Mouse (Mus musculus) brain, embryonic 14.5 days (tissue): ENCODE measurements at regions not wholly inside any gene's neighbourhood (a gene's known extent, or its start where the extent isn't known, plus 50 kb on each side); places are given as distances from the start of the nearest gene placed in this dataset.
A peak's percentile ranks its signal among the peaks of the same experiment; 100 is the strongest.

Experiments
- DNase-seq: peaks from one replicate; pipeline ENCODE4 v3.0.0-alpha.2; 2011; ENCODE audit warnings: low read depth
- CTCF ChIP-seq: fragments of 200-500 bp; IDR thresholded peaks from 2 replicates; pipeline ENCODE4 v1.5.1; 2012; ENCODE audit warnings: inconsistent platforms, mild to moderate bottlenecking, moderate library complexity, borderline replicate concordance; ENCODE audit not compliant: insufficient read depth, insufficient read length; ENCODE audit errors: extremely low read depth
- POLR2A ChIP-seq: fragments of 200-500 bp; IDR thresholded peaks from 2 replicates; pipeline ENCODE4 v1.6.1; 2012; ENCODE audit warnings: mild to moderate bottlenecking, inconsistent platforms, borderline replicate concordance; ENCODE audit not compliant: poor library complexity, insufficient read depth, insufficient read length, severe bottlenecking; ENCODE audit errors: extremely low read depth

DNA sequence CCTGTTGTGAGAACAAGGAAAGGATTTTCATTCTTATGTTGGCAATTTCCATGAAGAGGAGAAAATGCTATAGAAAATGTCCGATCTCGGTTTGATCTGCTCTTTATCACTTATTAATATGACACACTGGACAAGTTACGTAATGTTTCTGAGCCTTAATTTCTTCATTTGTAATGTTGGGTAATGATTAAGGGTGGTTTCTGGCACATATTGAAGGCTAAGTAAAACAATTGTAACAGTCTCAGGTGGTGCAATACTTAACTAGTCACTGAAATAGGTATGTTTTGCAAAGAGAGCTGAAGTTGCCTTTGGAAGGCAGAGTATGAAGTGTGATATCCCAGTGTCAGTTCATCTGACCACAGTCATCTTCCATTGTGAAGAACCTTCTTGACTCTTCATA, 1427.2 kb upstream of the A1bg start:
- TF ChIP-seq CTCF (no peak), POLR2A (no peak)
- no peak for DNase-seq

DNA sequence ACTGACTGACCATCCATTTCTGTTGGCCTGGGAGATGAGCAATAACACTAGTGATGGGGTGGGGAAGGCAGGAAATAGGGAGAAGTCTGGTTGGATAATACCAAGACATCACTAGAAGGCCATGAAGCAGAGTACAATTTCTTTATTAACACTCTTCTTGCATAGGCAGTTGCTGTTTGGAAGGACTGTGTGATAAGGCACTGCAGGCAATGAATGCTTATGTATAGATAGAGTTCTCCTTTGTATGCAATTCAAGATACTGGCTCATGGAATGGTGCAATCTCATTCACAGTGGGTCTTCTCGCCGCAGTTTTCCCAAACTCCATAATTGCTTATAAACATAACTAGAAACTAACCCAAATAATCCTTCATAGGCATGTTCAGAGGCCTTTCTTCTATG, 1426.1 kb upstream of the A1bg start:
- no peak for DNase-seq
- TF ChIP-seq POLR2A (no peak), CTCF (no peak)

DNA sequence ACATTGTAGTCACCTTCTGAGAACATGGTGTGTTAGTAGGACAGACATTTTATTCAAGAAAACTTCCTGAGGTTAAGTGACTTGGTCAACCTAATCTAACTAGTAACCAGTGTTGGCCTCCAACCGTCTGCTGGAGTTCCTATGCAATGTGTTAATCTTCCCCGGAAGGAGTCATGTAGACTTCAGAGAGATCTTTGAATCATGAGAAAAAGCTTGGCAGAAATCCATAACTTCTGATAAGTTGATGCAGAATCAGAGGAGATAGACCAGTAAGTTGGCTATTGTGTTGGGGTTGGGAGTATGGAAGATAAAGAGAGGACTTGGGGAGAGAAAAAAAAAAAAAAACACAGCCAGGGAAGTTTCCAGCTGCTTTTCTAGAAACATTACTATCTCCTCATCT, 1424.9 kb upstream of the A1bg start:
- DNase-seq: no peak
- no peak for TF ChIP-seq CTCF

DNA sequence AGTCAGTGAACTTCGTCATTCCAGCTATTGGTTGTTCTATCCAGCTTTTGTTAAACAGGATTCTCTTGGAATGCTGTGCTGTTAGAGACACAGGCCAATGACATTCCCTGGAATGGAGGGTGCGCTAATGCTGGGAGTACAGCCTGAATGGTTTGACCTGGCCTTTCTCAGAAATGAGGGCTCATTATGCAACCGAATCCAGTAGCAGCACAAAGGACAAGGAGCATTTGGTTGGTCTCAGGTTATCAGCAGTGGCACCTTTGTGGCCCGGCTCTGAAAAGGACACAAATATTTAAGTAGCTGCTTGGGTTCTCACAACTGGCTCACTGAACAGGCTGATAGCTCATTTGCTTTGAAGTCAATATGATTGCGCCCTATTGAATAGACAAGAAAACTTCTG, 1423.1 kb upstream of the A1bg start:
- no peak for TF ChIP-seq CTCF
- no peak for TF ChIP-seq POLR2A
- no peak for DNase-seq

DNA sequence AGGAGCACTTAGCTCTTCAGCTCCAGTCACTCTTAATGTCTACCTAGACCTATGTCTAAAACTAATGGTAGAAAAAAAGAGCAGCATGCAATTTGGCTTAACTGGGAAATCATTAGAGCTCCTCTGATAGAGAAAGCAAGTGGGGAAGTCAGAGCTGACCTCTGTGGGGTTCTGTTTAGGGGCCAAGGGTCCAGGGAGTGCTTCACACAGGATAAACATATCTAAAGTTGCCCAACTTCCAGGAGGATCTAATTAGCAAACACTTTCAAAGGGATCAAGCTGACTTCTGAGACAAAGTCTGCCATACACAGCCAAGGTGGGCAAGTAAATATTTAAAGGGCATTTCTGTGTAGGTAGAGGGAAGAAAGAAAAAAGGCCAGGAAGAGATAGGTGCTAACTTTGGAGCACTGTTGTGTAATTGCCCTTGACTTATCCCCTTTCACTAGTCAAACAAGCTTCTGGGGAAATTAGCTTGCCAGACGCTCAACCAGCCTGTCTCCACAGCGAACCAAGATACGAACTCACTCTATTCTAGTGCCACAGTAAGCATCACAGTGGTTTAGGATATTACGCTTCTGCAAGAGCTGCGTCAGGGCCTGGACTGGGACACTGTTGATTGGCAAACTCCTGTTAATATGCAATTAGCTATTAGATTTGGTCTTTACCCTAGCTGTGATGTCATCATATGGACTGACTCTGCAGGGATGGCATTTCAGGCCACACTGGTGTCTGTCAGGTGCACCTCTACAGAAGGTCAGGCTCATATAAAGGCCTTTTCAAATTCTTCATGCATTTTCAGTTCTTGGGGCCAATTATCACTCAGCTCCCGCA, 1413.9 kb upstream of the A1bg start:
- TF ChIP-seq POLR2A (no peak), CTCF (no peak)
- no peak for DNase-seq

DNA sequence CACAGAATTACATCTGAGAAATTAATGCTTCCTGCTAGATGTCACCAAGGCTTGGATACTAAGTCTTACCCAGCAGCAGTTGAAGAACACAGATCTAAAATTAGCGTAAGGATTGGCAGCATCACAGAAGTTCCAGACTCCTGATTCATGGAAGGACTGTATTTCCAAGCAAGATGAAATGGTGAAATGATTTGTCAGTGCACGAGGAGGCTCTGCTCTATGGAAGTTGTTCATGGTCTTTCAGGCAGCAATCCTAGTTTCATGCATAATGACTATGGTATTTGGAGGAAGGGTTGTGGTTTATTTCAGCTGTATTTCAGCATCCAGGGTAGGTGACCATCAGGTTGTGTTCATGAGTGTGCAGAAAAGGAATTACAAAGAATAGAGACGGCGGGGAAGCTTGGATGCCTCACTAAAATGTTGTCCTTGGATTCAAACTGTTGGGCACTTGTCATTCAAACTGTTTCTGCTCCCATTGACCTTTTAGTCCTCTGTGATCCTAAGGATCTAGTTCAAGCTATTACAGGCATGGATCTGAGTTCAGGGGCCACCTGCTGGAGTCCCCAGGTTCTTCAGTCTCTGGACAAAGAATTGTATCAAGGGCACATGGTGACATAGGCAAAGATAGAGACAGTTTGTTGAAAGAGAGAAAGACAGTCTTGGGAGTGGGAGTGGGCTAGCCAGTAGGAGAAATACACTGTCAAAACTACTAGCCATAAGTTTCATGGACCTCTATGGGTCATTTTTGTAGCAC, 1411.6 kb upstream of the A1bg start:
- no peak for TF ChIP-seq POLR2A
- TF ChIP-seq CTCF: no peak
- no peak for DNase-seq

DNA sequence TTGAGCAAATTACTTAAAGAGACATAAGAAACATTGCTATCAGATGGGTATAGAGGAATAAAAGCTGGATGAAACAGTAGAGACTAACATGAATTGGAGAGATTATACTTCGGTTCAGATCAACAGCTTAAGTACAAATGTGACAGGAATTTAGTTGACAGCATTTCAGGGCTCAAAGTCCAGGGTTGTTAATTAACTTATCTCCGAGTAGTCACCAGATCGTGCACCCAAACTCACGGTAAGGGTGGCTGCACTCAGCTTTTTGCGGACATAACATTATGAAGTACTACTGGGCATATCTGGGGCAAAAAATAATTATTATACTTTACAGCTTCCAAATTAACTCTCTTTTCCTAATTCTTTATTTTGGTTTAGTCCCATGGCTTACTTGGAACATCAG, 1409.3 kb upstream of the A1bg start:
- no peak for TF ChIP-seq CTCF
- TF ChIP-seq POLR2A: no peak

DNA sequence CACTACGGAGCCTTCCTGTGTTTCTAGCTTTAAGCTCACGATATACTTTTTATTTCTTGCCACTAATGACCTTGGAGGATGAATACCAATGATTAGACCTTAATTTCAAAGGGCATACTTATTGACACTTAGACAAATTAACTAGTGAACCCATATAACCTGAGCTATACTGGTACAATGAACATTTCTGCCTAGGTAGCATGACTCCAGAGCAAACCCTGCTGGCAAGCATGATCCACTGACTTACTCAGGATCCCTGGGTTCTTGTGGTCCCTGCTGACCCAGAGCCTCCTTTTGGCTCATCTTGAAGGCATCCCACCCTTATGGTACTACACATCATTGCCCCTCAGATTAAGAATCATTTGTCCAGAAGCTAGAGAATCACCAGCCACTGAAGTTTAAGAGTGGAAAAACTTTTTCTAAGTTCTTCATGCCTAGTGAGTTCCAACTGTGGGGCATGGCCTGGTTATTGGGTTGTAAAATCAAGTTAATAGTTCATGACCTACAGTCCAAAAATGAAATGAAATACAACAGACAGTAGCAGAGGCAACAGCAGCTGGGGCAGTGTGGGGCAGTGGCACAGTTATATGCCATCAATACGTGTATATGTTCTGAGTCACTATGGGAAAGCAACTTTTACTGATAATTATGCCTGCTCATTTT, 1408.5 kb upstream of the A1bg start:
- no peak for DNase-seq
- no peak for TF ChIP-seq CTCF
- no peak for TF ChIP-seq POLR2A

More for the DNA sequence above, 1409.3 kb upstream of the A1bg start:
- DNase-seq: no peak

DNA sequence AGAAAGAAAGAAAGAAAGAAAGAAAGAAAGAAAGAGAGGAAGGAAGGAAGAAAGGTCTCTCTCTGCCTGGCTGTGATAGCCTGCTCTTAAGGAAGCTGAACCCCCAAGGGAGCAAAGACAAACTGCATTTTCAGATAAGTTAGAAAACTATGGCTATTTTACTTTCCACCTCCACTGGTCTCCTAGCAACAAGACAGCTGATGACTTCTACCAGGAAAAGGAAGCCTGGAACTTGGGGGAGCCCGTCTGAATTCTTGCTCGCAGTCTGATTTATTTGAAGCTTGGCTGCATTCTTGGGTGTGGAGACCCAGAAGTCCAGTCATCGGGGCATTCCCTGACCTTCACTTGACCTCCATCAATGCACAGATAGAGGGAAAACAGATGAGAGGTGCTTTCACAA, 1406.1 kb upstream of the A1bg start:
- peak; percentile 40 for DNase-seq
- TF ChIP-seq POLR2A (no peak), CTCF (no peak)

DNA sequence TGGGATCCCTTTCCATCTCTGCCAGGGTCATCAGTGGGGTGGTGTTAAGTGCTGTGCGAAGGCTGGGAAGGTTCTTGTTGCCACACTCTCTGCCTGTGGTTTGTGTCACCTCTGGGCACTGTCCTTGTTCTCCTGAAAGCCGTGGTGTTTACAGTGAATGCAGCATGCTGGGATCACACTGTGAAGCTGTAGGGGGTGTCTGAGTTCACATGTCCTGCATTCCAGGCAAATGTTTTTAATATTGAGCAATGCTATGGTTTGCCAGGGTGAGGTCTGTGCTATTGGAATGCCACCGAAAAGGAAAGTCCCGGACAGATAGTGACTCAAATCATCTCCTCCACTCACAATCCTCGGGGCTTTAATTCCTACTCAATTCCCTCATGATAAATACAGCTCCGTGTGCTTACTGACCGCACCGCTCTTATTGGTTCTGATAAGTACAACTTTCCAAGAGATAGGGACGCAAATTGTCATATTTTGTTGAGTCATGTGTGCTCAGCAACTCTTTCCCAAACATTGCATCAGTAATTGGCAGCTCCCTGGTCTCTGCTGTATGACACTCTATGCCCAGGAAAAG, 1405.6 kb upstream of the A1bg start:
- DNase-seq: no peak
- TF ChIP-seq POLR2A: no peak

DNA sequence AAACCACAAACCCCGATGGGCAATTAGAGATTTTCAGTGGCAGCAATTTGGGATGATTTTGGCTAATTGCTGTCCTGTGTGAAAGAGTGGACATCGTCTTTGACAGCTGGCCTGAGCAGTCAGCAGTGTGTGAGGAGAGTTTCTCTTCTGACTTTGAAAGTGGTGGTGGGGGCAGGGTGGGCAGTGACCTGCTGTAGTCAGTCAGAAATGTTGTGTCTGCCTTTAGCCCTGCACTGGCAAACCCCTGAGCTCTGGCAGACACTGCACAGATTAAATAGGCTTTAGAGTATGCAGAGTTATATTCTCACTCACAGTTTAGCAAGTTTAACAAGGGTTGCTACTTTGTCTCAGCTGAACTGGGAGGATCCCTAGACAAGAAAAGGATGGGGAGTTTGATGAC, 1404.7 kb upstream of the A1bg start:
- no peak for TF ChIP-seq POLR2A
- no peak for TF ChIP-seq CTCF

DNA sequence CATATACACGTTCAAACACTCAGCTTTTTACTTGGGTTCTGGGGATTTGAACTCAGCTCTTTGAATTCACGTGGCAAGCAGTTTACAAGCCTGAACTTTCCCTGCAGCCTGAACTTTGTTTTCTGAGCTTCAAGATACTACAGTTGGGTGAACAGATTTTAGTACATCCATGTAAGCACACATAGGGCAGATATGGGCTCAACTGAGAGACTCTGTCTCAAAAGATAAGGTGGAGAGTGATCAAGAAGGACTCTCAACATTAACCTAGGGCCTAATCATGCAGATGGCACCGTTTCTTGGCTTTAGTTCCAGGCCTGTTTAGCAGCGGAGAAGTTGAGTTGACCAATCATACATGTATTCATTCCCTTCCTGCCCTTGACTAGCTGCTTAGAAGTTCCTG, 1403.7 kb upstream of the A1bg start:
- no peak for DNase-seq
- TF ChIP-seq POLR2A (no peak), CTCF (no peak)

More for the DNA sequence above, 1404.7 kb upstream of the A1bg start:
- no peak for DNase-seq
